Mouse (Mus musculus) cerebellum, postnatal 14 days (tissue): ENCODE measurements around the gene Gm525.
"Not testable (repeated sequence)": the region's sequence is repeated elsewhere in the genome, so short reads cannot be mapped to it uniquely, and the experiment has no call there.

ENCODE experiments used
- DNase-seq, 2 experiments: peaks; one replicate each; pipeline ENCODE4 v3.0.0; 2021; ENCODE audit warnings: mixed read lengths in 2 of 2

Gm525 gene

GRCm38 (mm10) chr11:89073541-89073940 lies at the start of gene Gm525:
Gene Gm525 (plus strand): TSS chr11:89073841.
- DNase-seq: no peak

- DNase-seq: peak; percentile 56 to 67
These were observed 49.3 kb upstream of the Gm525 start for GRCm38 (mm10) chr11:89024181-89024881.

- no peak for DNase-seq
These were observed 48.0 kb upstream of the Gm525 start for GRCm38 (mm10) chr11:89025603-89026002.

- DNase-seq: no peak
These were observed 47.5 kb upstream of the Gm525 start for GRCm38 (mm10) chr11:89026117-89026516.

- no peak for DNase-seq
These were observed 45.7 kb upstream of the Gm525 start for GRCm38 (mm10) chr11:89027955-89028361.

- no peak for DNase-seq
These were observed 44.7 kb upstream of the Gm525 start for GRCm38 (mm10) chr11:89028871-89029405.

- no peak for DNase-seq
These were observed 43.1 kb upstream of the Gm525 start for GRCm38 (mm10) chr11:89030552-89030951.

GRCm38 (mm10) chr11:89031189-89031588 lies 42.5 kb upstream of the Gm525 start:
- no peak for DNase-seq

GRCm38 (mm10) chr11:89034592-89034991 lies 39.0 kb upstream of the Gm525 start:
- no peak for DNase-seq

- DNase-seq: no peak
These were observed 38.1 kb upstream of the Gm525 start for GRCm38 (mm10) chr11:89035552-89035951.

- DNase-seq: no peak
These were observed 35.1 kb upstream of the Gm525 start for GRCm38 (mm10) chr11:89038496-89038895.

- peak; percentile 53 to 65 for DNase-seq
These were observed 34.3 kb upstream of the Gm525 start for GRCm38 (mm10) chr11:89039325-89039724.

- not testable (repeated sequence) for DNase-seq
These were observed 32.6 kb upstream of the Gm525 start for GRCm38 (mm10) chr11:89041073-89041472.

GRCm38 (mm10) chr11:89043046-89043445 lies 30.6 kb upstream of the Gm525 start:
- DNase-seq: no peak

- DNase-seq: not testable (repeated sequence)
These were observed 28.1 kb upstream of the Gm525 start for GRCm38 (mm10) chr11:89045501-89045900.

GRCm38 (mm10) chr11:89046021-89046420 lies 27.6 kb upstream of the Gm525 start:
- no peak for DNase-seq

- DNase-seq: no peak
These were observed 21.9 kb upstream of the Gm525 start for GRCm38 (mm10) chr11:89051767-89052166.

GRCm38 (mm10) chr11:89055931-89056690 lies 17.5 kb upstream of the Gm525 start:
- no peak for DNase-seq

- DNase-seq: peak in 1 of 2 experiments; percentile 23
These were observed 14.9 kb upstream of the Gm525 start for GRCm38 (mm10) chr11:89058515-89059270.

- peak in 1 of 2 experiments; percentile 63 for DNase-seq
These were observed 13.7 kb upstream of the Gm525 start for GRCm38 (mm10) chr11:89059919-89060422.

GRCm38 (mm10) chr11:89060423-89061089 lies 13.1 kb upstream of the Gm525 start:
- peak; percentile 95 to 96 for DNase-seq

GRCm38 (mm10) chr11:89061362-89061761 lies 12.3 kb upstream of the Gm525 start:
- no peak for DNase-seq
